Mouse (Mus musculus) liver, embryonic 12.5 days (tissue): Measurements from ENCODE around the gene Inhbb. TPM values are rescaled to one million over a fixed set of nuclear protein-coding genes. Genes with fewer than 3 reads are reported as not detected.

Experiments used
- ATAC-seq: fragments of 200-750 bp; cut with Nextera tagmentation; 2 replicates; pipeline ENCODE4 v1.8.0; 2017; ENCODE audit warnings: moderate number of reproducible peaks, mild to moderate bottlenecking, moderate library complexity
- H3K27ac ChIP-seq: fragments of 300-500 bp; sonication (generic); 2 replicates; pipeline ENCODE4 v1.5.1; 2016; ENCODE audit warnings: mild to moderate bottlenecking
- H3K27me3 ChIP-seq: fragments of 300-500 bp; sonication (generic); replicated peaks from 2 replicates; pipeline ENCODE4 v1.6.1; 2016; ENCODE audit warnings: mild to moderate bottlenecking, moderate library complexity
- H3K36me3 ChIP-seq: fragments of 300-500 bp; sonication (generic); 2 replicates; pipeline ENCODE4 v1.6.1; 2016; ENCODE audit warnings: mild to moderate bottlenecking, moderate library complexity
- H3K4me1 ChIP-seq: fragments of 300-500 bp; sonication (generic); 2 replicates; pipeline ENCODE4 v1.6.1; 2016
- H3K4me2 ChIP-seq: fragments of 300-500 bp; sonication (generic); 2 replicates; pipeline ENCODE4 v1.6.1; 2016; ENCODE audit warnings: mild to moderate bottlenecking, moderate library complexity
- H3K4me3 ChIP-seq: fragments of 300-500 bp; sonication (generic); 2 replicates; pipeline ENCODE4 v1.5.1; 2016; ENCODE audit warnings: mild to moderate bottlenecking, moderate library complexity
- H3K9ac ChIP-seq: fragments of 300-500 bp; sonication (generic); 2 replicates; pipeline ENCODE4 v1.6.1; 2016; ENCODE audit warnings: mild to moderate bottlenecking, moderate library complexity
- H3K9me3 ChIP-seq: fragments of 300-500 bp; sonication (generic); replicated peaks from 2 replicates; pipeline ENCODE4 v1.6.1; 2016; ENCODE audit warnings: mild to moderate bottlenecking, moderate library complexity
- WGBS: fragments of 180-500 bp; shearing (Covaris S2); methylation state at CpG from one replicate; pipeline ENCODE4 v1.1.7; 2016; ENCODE audit not compliant: insufficient replicate concordance; 5-methylcytosine and 5-hydroxymethylcytosine counted together
- polyA plus RNA-seq: library from polyadenylated mRNA; unstranded; fragments of >200 nt; fragmentation: Nextera tagmentation; extraction: Ambion mirVana; gene quantifications from 2 replicates; pipeline ENCODE4 v1.2.1, GENCODE M21; 2016

Inhbb gene
- polyA plus RNA-seq, 1 experiment from 2014 or later, result 0.17 TPM

GRCm38 (mm10) chr1:119398640-119399039 is 23.4 kb downstream of the Inhbb start:
- WGBS, result 51% methylated on average over 2 of the region's 2 CpGs
- Histone ChIP-seq H3K27ac (no peak overlapping the region), H3K36me3 (no peaks in the 10 kb centered on the region), H3K27me3 (no peaks in the 10 kb centered on the region), H3K4me2 (no peak overlapping the region), H3K4me1 (no peaks in the 10 kb centered on the region), H3K4me3 (no peak overlapping the region), H3K9me3 (no peaks in the 10 kb centered on the region), H3K9ac (no peak overlapping the region)
- no peak for ATAC-seq

GRCm38 (mm10) chr1:119397839-119398238 is 24.2 kb downstream of the Inhbb start:
- Histone ChIP-seq H3K4me3 (no peak overlapping the region), H3K27me3 (no peaks in the 10 kb centered on the region), H3K9ac (no peak overlapping the region), H3K9me3 (no peaks in the 10 kb centered on the region), H3K4me2 (no peak overlapping the region), H3K36me3 (no peaks in the 10 kb centered on the region), H3K4me1 (no peaks in the 10 kb centered on the region), H3K27ac (no peak overlapping the region)
- ATAC-seq, result no peak
- 42% methylated on average over 7 of the region's 7 CpGs for WGBS

GRCm38 (mm10) chr1:119391311-119391710 is 30.7 kb downstream of the Inhbb start:
- no peak overlapping the region for H3K4me3 ChIP-seq
- peaks cover 19% of the 10 kb centered on the region for H3K27me3 ChIP-seq
- H3K4me2 ChIP-seq, result no peak overlapping the region
- H3K36me3 ChIP-seq, result no peaks in the 10 kb centered on the region
- H3K4me1 ChIP-seq, result peaks cover 4% of the 10 kb centered on the region; the same call in 1 of the 2 replicates
- H3K27ac ChIP-seq, result no peak overlapping the region
- WGBS, result 59% methylated on average over 3 of the region's 3 CpGs
- no peaks in the 10 kb centered on the region for H3K9me3 ChIP-seq
- ATAC-seq, result no peak
- H3K9ac ChIP-seq, result no peak overlapping the region

GRCm38 (mm10) chr1:119390676-119391075 is 31.4 kb downstream of the Inhbb start:
- Histone ChIP-seq H3K4me3 (no peak overlapping the region), H3K9ac (no peak overlapping the region), H3K4me2 (no peak overlapping the region), H3K4me1 (peaks cover 4% of the 10 kb centered on the region; the same call in 1 of the 2 replicates), H3K9me3 (no peaks in the 10 kb centered on the region), H3K27ac (no peak overlapping the region), H3K36me3 (no peaks in the 10 kb centered on the region), H3K27me3 (peaks cover 19% of the 10 kb centered on the region)
- no peak for ATAC-seq
- WGBS, result 42% methylated on average over 4 of the region's 4 CpGs

GRCm38 (mm10) chr1:119389771-119390500 is 32.1 kb downstream of the Inhbb start:
- H3K27me3 ChIP-seq, result peaks cover 19% of the 10 kb centered on the region
- peaks cover 4% of the 10 kb centered on the region; the same call in 1 of the 2 replicates for H3K4me1 ChIP-seq
- no peak overlapping the region for H3K9ac ChIP-seq
- no peak for ATAC-seq
- WGBS, result 43% methylated on average over 7 of the region's 7 CpGs
- no peak overlapping the region for H3K27ac ChIP-seq
- H3K4me2 ChIP-seq, result no peak overlapping the region
- H3K4me3 ChIP-seq, result no peak overlapping the region
- no peaks in the 10 kb centered on the region for H3K36me3 ChIP-seq
- H3K9me3 ChIP-seq, result no peaks in the 10 kb centered on the region

- Histone ChIP-seq H3K27me3 (peaks cover 19% of the 10 kb centered on the region), H3K9ac (no peak overlapping the region), H3K27ac (no peak overlapping the region), H3K36me3 (no peaks in the 10 kb centered on the region), H3K9me3 (no peaks in the 10 kb centered on the region), H3K4me3 (no peak overlapping the region), H3K4me2 (no peak overlapping the region), H3K4me1 (peaks cover 4% of the 10 kb centered on the region; the same call in 1 of the 2 replicates)
- WGBS, result 11% methylated on average over 19 of the region's 19 CpGs
- no peak for ATAC-seq
Measured at GRCm38 (mm10) chr1:119388664-119389396, 33.2 kb downstream of the Inhbb start.

- WGBS, result 42% methylated on average over 3 of the region's 3 CpGs
- Histone ChIP-seq H3K9me3 (no peaks in the 10 kb centered on the region), H3K27ac (no peak overlapping the region), H3K27me3 (peaks cover 19% of the 10 kb centered on the region), H3K4me1 (peaks cover 2% of the 10 kb centered on the region; the same call in 1 of the 2 replicates), H3K4me2 (no peak overlapping the region), H3K36me3 (no peaks in the 10 kb centered on the region), H3K4me3 (no peak overlapping the region), H3K9ac (no peak overlapping the region)
- ATAC-seq, result no peak
Measured at GRCm38 (mm10) chr1:119386306-119386705, 35.7 kb downstream of the Inhbb start.

- H3K27me3 ChIP-seq, result peaks cover 9% of the 10 kb centered on the region
- H3K4me3 ChIP-seq, result no peak overlapping the region
- no peaks in the 10 kb centered on the region for H3K36me3 ChIP-seq
- ATAC-seq, result no peak
- WGBS, result 67% methylated on average over 10 of the region's 10 CpGs
- no peaks in the 10 kb centered on the region for H3K9me3 ChIP-seq
- H3K27ac ChIP-seq, result no peak overlapping the region
- no peaks in the 10 kb centered on the region for H3K4me1 ChIP-seq
- H3K4me2 ChIP-seq, result no peak overlapping the region
- no peak overlapping the region for H3K9ac ChIP-seq
Measured at GRCm38 (mm10) chr1:119383916-119384315, 38.1 kb downstream of the Inhbb start.

GRCm38 (mm10) chr1:119380609-119381008 is 41.4 kb downstream of the Inhbb start:
- no peak overlapping the region for H3K4me2 ChIP-seq
- no peak overlapping the region for H3K4me3 ChIP-seq
- H3K36me3 ChIP-seq, result no peaks in the 10 kb centered on the region
- ATAC-seq, result no peak
- 78% methylated on average over 4 of the region's 4 CpGs for WGBS
- no peaks in the 10 kb centered on the region for H3K4me1 ChIP-seq
- H3K27me3 ChIP-seq, result no peaks in the 10 kb centered on the region; the same call in 1 of the 2 replicates
- no peak overlapping the region for H3K27ac ChIP-seq
- H3K9me3 ChIP-seq, result no peaks in the 10 kb centered on the region
- H3K9ac ChIP-seq, result no peak overlapping the region

- Histone ChIP-seq H3K4me2 (no peak overlapping the region), H3K9me3 (no peaks in the 10 kb centered on the region), H3K27me3 (no peaks in the 10 kb centered on the region), H3K4me3 (no peak overlapping the region), H3K27ac (no peak overlapping the region), H3K36me3 (no peaks in the 10 kb centered on the region), H3K9ac (no peak overlapping the region), H3K4me1 (no peaks in the 10 kb centered on the region)
- 52% methylated on average over 5 of the region's 5 CpGs for WGBS
- ATAC-seq, result no peak
Measured at GRCm38 (mm10) chr1:119375376-119375775, 46.7 kb downstream of the Inhbb start.

- Histone ChIP-seq H3K9me3 (no peaks in the 10 kb centered on the region), H3K9ac (no peak overlapping the region), H3K4me1 (no peaks in the 10 kb centered on the region), H3K4me3 (no peak overlapping the region), H3K36me3 (no peaks in the 10 kb centered on the region), H3K4me2 (no peak overlapping the region), H3K27me3 (no peaks in the 10 kb centered on the region), H3K27ac (no peak overlapping the region)
- 68% methylated on average over 12 of the region's 12 CpGs for WGBS
- ATAC-seq, result no peak
Measured at GRCm38 (mm10) chr1:119367546-119367945, 54.5 kb downstream of the Inhbb start.

GRCm38 (mm10) chr1:119366315-119366714 is 55.7 kb downstream of the Inhbb start:
- no peaks in the 10 kb centered on the region for H3K9me3 ChIP-seq
- no peak overlapping the region for H3K4me2 ChIP-seq
- H3K9ac ChIP-seq, result no peak overlapping the region
- no peaks in the 10 kb centered on the region for H3K27me3 ChIP-seq
- no peaks in the 10 kb centered on the region for H3K36me3 ChIP-seq
- H3K27ac ChIP-seq, result no peak overlapping the region
- 65% methylated on average over 6 of the region's 6 CpGs for WGBS
- no peak for ATAC-seq
- no peaks in the 10 kb centered on the region for H3K4me1 ChIP-seq
- no peak overlapping the region for H3K4me3 ChIP-seq
